Comparison of ENCODE assay signal across 8 mouse cellular contexts in genomic region chr6:83830941-83831605, GRCm38 (mm10). TPM values are rescaled to one million over a fixed set of nuclear protein-coding genes. Genes with fewer than 3 reads are reported as not detected.
DNase-seq lines count a peak whose midpoint lies in the region; ATAC-seq and TF ChIP-seq lines count a peak whose summit lies in the region.

No protein-coding gene starts in this region.

- peak overlapping the region; percentile 81 for H3K4me2 ChIP-seq in kidney, postnatal 0 days (ENCODE audit: low read length)
- peak overlapping the region; percentile 77 for H3K4me2 ChIP-seq in hindbrain, embryonic 12.5 days (replicated peaks)

- peak overlapping the region; percentile 68 for H3K9ac ChIP-seq in kidney, postnatal 0 days (ENCODE audit: low read depth, low read length)
- H3K9ac ChIP-seq in hindbrain, embryonic 12.5 days, result peak overlapping the region; percentile 80

- peak; percentile 78; the same call in 1 of the 2 replicates for ATAC-seq in kidney, postnatal 0 days (replicated peaks; ENCODE audit: low FRiP score, low read depth)
- ATAC-seq in hindbrain, embryonic 12.5 days (ENCODE audit: low FRiP score), result no peak

- DNase-seq in kidney, postnatal 0 days (ENCODE audit: low spot score), result peak; percentile 61
- DNase-seq in kidney, postnatal 14 days, result no peak
- no peak for DNase-seq in embryonic facial prominence, embryonic 10.5 days (ENCODE audit: low spot score)
- peak; percentile 16 for DNase-seq in mesoderm, embryonic 11.5 days (ENCODE audit: low read depth, low spot score)
- no peak for DNase-seq in adrenal gland, adult 2 months
- no peak for DNase-seq in adrenal gland, postnatal 14 days

- under 1% methylated on average over 35 of the region's 35 CpGs for WGBS in kidney, postnatal 0 days
- WGBS in embryonic facial prominence, embryonic 10.5 days, result 2% methylated on average over 35 of the region's 35 CpGs
- WGBS in hindbrain, embryonic 12.5 days, result 2% methylated on average over 29 of the region's 35 CpGs

- no peaks in the 10 kb centered on the region for H3K9me3 ChIP-seq in kidney, postnatal 0 days (replicated peaks; ENCODE audit: low read length)
- no peaks in the 10 kb centered on the region for H3K9me3 ChIP-seq in E14TG2a.4 (ENCODE audit: low read length)
- H3K9me3 ChIP-seq in embryonic facial prominence, embryonic 10.5 days, result no peaks in the 10 kb centered on the region
- H3K9me3 ChIP-seq in hindbrain, embryonic 12.5 days (replicated peaks), result no peaks in the 10 kb centered on the region

- H3K27me3 ChIP-seq in kidney, postnatal 0 days (ENCODE audit: insufficient read depth, low read length), result no peaks in the 10 kb centered on the region
- no peaks in the 10 kb centered on the region for H3K27me3 ChIP-seq in E14TG2a.4 (ENCODE audit: insufficient read depth, low read length)
- H3K27me3 ChIP-seq in embryonic facial prominence, embryonic 10.5 days (replicated peaks; ENCODE audit: low read depth, poor library complexity, severe bottlenecking), result no peaks in the 10 kb centered on the region
- no peaks in the 10 kb centered on the region for H3K27me3 ChIP-seq in hindbrain, embryonic 12.5 days

- no peak for TF ChIP-seq CTCF in kidney, postnatal 0 days (IDR thresholded peaks at IDR 0.05; ENCODE audit: low read depth)
- TF ChIP-seq CTCF in E14TG2a.4 (conservative IDR thresholded peaks at IDR 0.05; ENCODE audit: low read length), result no peak

- no peaks in the 10 kb centered on the region for H3K36me3 ChIP-seq in kidney, postnatal 0 days (ENCODE audit: insufficient read depth, low read length)
- H3K36me3 ChIP-seq in E14TG2a.4 (ENCODE audit: insufficient read depth, low read length), result peaks cover 35% of the 10 kb centered on the region
- peaks cover 29% of the 10 kb centered on the region for H3K36me3 ChIP-seq in embryonic facial prominence, embryonic 10.5 days (replicated peaks)
- peaks cover 6% of the 10 kb centered on the region for H3K36me3 ChIP-seq in hindbrain, embryonic 12.5 days

- H3K27ac ChIP-seq in kidney, postnatal 0 days, result peak overlapping the region; percentile 76
- H3K27ac ChIP-seq in embryonic facial prominence, embryonic 10.5 days (replicated peaks), result peak overlapping the region; percentile 90
- H3K27ac ChIP-seq in hindbrain, embryonic 12.5 days, result peak overlapping the region; percentile 90

- H3K4me3 ChIP-seq in kidney, postnatal 0 days (replicated peaks; ENCODE audit: low read depth, low read length), result peak overlapping the region; percentile 58
- peak overlapping the region; percentile 87 for H3K4me3 ChIP-seq in E14TG2a.4 (replicated peaks; ENCODE audit: low read length)
- H3K4me3 ChIP-seq in embryonic facial prominence, embryonic 10.5 days, result peak overlapping the region; percentile 66
- H3K4me3 ChIP-seq in hindbrain, embryonic 12.5 days, result peak overlapping the region; percentile 74

- H3K4me1 ChIP-seq in kidney, postnatal 0 days (replicated peaks; ENCODE audit: insufficient read depth, low read length), result no peaks in the 10 kb centered on the region; the same call in none of the 2 replicates
- peaks cover 39% of the 10 kb centered on the region for H3K4me1 ChIP-seq in E14TG2a.4 (replicated peaks; ENCODE audit: low read depth, low read length)
- peaks cover 19% of the 10 kb centered on the region for H3K4me1 ChIP-seq in embryonic facial prominence, embryonic 10.5 days
- H3K4me1 ChIP-seq in hindbrain, embryonic 12.5 days, result peaks cover 5% of the 10 kb centered on the region; the same call in 1 of the 2 replicates

RNA-seq across cellular contexts. Expression of gene Paip2b, which starts 0.5 kb away (rescaled TPM):
- polyA plus RNA-seq in kidney, postnatal 0 days (2015; fragmentation: Nextera tagmentation; extraction: Ambion mirVana), result 10.8 and 12.1 TPM in 2 replicates
- polyA plus RNA-seq in embryonic facial prominence, embryonic 10.5 days (2016; fragmentation: Nextera tagmentation; extraction: Ambion mirVana), result 19.3 and 19.4 TPM in 2 replicates
- polyA plus RNA-seq in hindbrain, embryonic 12.5 days (2016; fragmentation: Nextera tagmentation; extraction: Ambion mirVana), result 20.7 and 27.9 TPM in 2 replicates
- total RNA-seq in adrenal gland, adult 2 months (2021), result 10 to 100 TPM; 22.0 to 36.9 TPM
- 3.6 and 5.0 TPM in 2 replicates for polyA plus RNA-seq in adrenal gland, adult 2 months (2012; rRNA removed)
- total RNA-seq in adrenal gland, postnatal 14 days (2021), result 25.2 and 35.1 TPM in 2 replicates

RNA-seq across cellular contexts. Expression of gene Zfp638, which starts 35.8 kb away (rescaled TPM):
- polyA plus RNA-seq in kidney, postnatal 0 days (2015; fragmentation: Nextera tagmentation; extraction: Ambion mirVana), result 44.5 and 49.0 TPM in 2 replicates
- polyA plus RNA-seq in embryonic facial prominence, embryonic 10.5 days (2016; fragmentation: Nextera tagmentation; extraction: Ambion mirVana), result 69.8 and 71.0 TPM in 2 replicates
- 103 and 104 TPM in 2 replicates for polyA plus RNA-seq in hindbrain, embryonic 12.5 days (2016; fragmentation: Nextera tagmentation; extraction: Ambion mirVana)
- total RNA-seq in adrenal gland, adult 2 months (2021), result 100 to 1,000 TPM in 1 of 2 experiments, 10 to 100 TPM in 1; 82.6 to 118 TPM
- polyA plus RNA-seq in adrenal gland, adult 2 months (2012; rRNA removed), result 7.1 and 7.4 TPM in 2 replicates
- total RNA-seq in adrenal gland, postnatal 14 days (2021), result 91.9 and 93.0 TPM in 2 replicates

RNA-seq across cellular contexts. Expression of gene Nagk, which starts 36.3 kb away (rescaled TPM):
- polyA plus RNA-seq in kidney, postnatal 0 days (2015; fragmentation: Nextera tagmentation; extraction: Ambion mirVana), result 56.8 and 60.0 TPM in 2 replicates
- polyA plus RNA-seq in embryonic facial prominence, embryonic 10.5 days (2016; fragmentation: Nextera tagmentation; extraction: Ambion mirVana), result 22.1 and 26.8 TPM in 2 replicates
- polyA plus RNA-seq in hindbrain, embryonic 12.5 days (2016; fragmentation: Nextera tagmentation; extraction: Ambion mirVana), result 61.3 and 65.7 TPM in 2 replicates
- 10 to 100 TPM; 39.9 to 46.9 TPM for total RNA-seq in adrenal gland, adult 2 months (2021)
- 23.2 and 29.4 TPM in 2 replicates for polyA plus RNA-seq in adrenal gland, adult 2 months (2012; rRNA removed)
- total RNA-seq in adrenal gland, postnatal 14 days (2021), result 37.6 and 42.1 TPM in 2 replicates

RNA-seq across cellular contexts. Expression of gene Tex261, which starts 55.5 kb away (rescaled TPM):
- polyA plus RNA-seq in kidney, postnatal 0 days (2015; fragmentation: Nextera tagmentation; extraction: Ambion mirVana), result 108 TPM in 2 replicates
- 76.0 and 79.7 TPM in 2 replicates for polyA plus RNA-seq in embryonic facial prominence, embryonic 10.5 days (2016; fragmentation: Nextera tagmentation; extraction: Ambion mirVana)
- 62.2 and 65.8 TPM in 2 replicates for polyA plus RNA-seq in hindbrain, embryonic 12.5 days (2016; fragmentation: Nextera tagmentation; extraction: Ambion mirVana)
- total RNA-seq in adrenal gland, adult 2 months (2021), result 100 to 1,000 TPM; 181 to 195 TPM
- polyA plus RNA-seq in adrenal gland, adult 2 months (2012; rRNA removed), result 148 and 156 TPM in 2 replicates
- total RNA-seq in adrenal gland, postnatal 14 days (2021), result 111 and 143 TPM in 2 replicates

Comparison
In these comparisons a context has a peak if more than half of its experiments do, and no peak if none do; other contexts are left out.
1. DNase-seq: peak in kidney, postnatal 0 days (single experiment) and mesoderm, embryonic 11.5 days (single experiment); none in kidney, postnatal 14 days (single experiment), embryonic facial prominence, embryonic 10.5 days (single experiment), adrenal gland, adult 2 months (single experiment) and adrenal gland, postnatal 14 days (single experiment).
2. Peak in every context shown above with its lines, with median percentiles within 50 percentile points of each other: H3K27ac ChIP-seq and H3K4me3 ChIP-seq.